Mouse (Mus musculus) gastrocnemius, adult 2 months (tissue): ENCODE data around the gene Barx2. TPM values are rescaled to one million over a fixed set of nuclear protein-coding genes. Genes with fewer than 3 reads are reported as not detected.
"Not testable (repeated sequence)": the region's sequence is repeated elsewhere in the genome, so short reads cannot be mapped to it uniquely, and the experiment has no call there.

Experiments
- DNase-seq: peaks from one replicate; pipeline ENCODE4 v3.0.0; 2022
- H3K27ac ChIP-seq: fragments of 200-600 bp; 2 replicates; pipeline ENCODE4 v1.8.1; 2022; ENCODE audit warnings: mild to moderate bottlenecking
- H3K4me3 ChIP-seq: fragments of 200-600 bp; 2 replicates; pipeline ENCODE4 v1.8.1; 2022; ENCODE audit warnings: mild to moderate bottlenecking, moderate library complexity
- CTCF ChIP-seq: fragments of 200-600 bp; IDR thresholded peaks from 2 replicates; pipeline ENCODE4 v1.8.1; 2022; ENCODE audit warnings: antibody characterized with exemption, mild to moderate bottlenecking, moderate library complexity
- intact Hi-C: fragments of 180-260 bp; cut with DNase I; formaldehyde crosslinking; loops from one replicate; pipeline ENCODE4 v1.15.1; 2025
- long read RNA-seq, 2 experiments: library from polyadenylated mRNA; stranded (forward); transcript quantifications; one replicate each; pipeline ENCODE4 v2.0.0; 2021
- total RNA-seq, 2 experiments: library from RNA; stranded (reverse); gene quantifications; 2 replicates each; pipeline ENCODE4 v1.2.3; 2021

Gene Barx2
- total RNA-seq = 10 to 100 TPM; 13.7 to 35.5 TPM
- long read RNA-seq, experiment 1, transcript Barx2-201 (4 exons, 1,968 nt) = major isoform, 10 of 11 reads
- long read RNA-seq, experiment 1, partial matches to known transcripts = 1 of 11 reads
- long read RNA-seq, experiment 1, other reads (novel, unspliced or antisense) = 0 of 11 reads
- long read RNA-seq, experiment 2, transcript Barx2-201 (4 exons, 1,968 nt) = major isoform, 7 of 8 reads
- long read RNA-seq, experiment 2, partial matches to known transcripts = 0 of 8 reads
- long read RNA-seq, experiment 2, other reads (novel, unspliced or antisense) = 1 of 8 reads

- intact Hi-C loops = no loop called here
- peak; percentile 67 for TF ChIP-seq CTCF
- H3K4me3 ChIP-seq = peak within 1 kb of the TSS; percentile 74
- H3K27ac ChIP-seq = peak within 1 kb of the TSS; percentile 74
- DNase-seq = peak; percentile 76
Measured at GRCm38 (mm10) chr9:31912921-31913738, at the start of gene Barx2. Gene Barx2 (minus strand): TSS chr9:31913462.

DNA sequence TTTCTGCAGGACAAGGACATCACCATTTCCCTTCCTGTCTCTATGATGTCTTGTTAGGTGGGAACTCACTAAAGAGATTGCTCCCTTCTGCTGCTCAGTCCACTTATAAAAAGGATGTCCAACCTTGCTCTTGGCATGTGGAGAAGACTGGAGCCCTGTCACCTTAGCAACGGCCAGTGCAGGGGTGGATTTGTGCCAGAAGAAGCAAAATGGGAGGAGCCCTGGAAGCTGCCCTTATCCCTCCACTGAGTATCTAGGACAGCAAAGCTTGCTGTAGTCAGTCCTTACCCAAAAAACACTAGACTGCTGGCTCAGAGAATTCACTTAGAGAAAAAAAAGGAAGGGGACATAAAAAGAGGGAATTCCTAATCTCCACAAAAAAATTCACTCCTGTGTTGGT lies 49.0 kb upstream of the Barx2 start:
- DNase-seq = no peak
- no peak overlapping the region for H3K4me3 ChIP-seq
- no peak for TF ChIP-seq CTCF
- H3K27ac ChIP-seq = no peak overlapping the region
- intact Hi-C loops = no loop called here

- H3K27ac ChIP-seq = no peak overlapping the region
- no peak for DNase-seq
- H3K4me3 ChIP-seq = no peak overlapping the region
- no peak for TF ChIP-seq CTCF
- intact Hi-C loops = no loop called here
Measured at GRCm38 (mm10) chr9:31960488-31960887, 47.2 kb upstream of the Barx2 start.

GRCm38 (mm10) chr9:31958120-31958519 lies 44.9 kb upstream of the Barx2 start:
- TF ChIP-seq CTCF = no peak
- no peak overlapping the region for H3K27ac ChIP-seq
- intact Hi-C loops = no loop called here
- no peak overlapping the region for H3K4me3 ChIP-seq
- no peak for DNase-seq

GRCm38 (mm10) chr9:31950506-31950905 lies 37.2 kb upstream of the Barx2 start:
- DNase-seq = no peak
- Histone ChIP-seq H3K4me3 (no peak overlapping the region), H3K27ac (no peak overlapping the region)
- intact Hi-C loops = no loop called here
- TF ChIP-seq CTCF = no peak

DNA sequence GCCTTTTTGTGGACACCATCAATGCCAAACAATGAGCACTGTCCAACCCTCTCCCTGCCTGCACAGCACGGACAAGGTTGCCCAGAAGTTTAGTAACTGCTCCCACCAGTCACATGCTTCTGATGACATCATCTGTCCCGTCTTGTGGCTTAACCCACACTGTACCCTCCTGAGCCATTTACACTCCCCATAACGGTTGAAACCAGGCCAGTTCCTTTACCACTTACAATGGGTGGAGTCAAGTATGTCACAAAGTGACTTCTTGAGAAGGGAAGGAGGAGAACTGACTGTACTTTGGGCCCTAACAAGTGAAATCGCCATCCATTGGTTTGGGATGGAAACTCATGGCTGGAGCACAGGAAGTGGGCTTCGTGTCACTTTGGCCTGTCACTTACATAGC lies 35.8 kb upstream of the Barx2 start:
- intact Hi-C loops = no loop called here
- no peak for TF ChIP-seq CTCF
- no peak for DNase-seq
- H3K27ac ChIP-seq = no peak overlapping the region
- H3K4me3 ChIP-seq = no peak overlapping the region

DNA sequence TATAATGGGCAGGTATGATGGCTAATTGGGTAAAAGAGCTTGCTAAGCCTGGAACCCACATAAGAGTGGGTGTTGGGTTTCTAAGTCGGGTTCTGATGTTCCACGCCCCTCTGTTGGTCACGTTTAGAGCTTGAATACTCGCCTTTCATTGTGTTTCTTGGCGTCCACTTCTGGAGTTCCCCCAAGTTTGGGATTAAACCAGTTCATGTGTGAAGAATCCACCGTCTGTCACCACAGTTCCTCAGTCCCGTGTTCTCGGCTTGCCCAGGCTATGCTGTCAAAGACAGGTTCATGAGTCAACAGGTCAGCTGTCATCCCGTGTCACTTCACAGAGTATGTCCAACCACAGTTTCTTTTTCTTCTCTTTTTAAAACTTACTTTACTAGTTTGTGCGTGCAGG lies 33.8 kb upstream of the Barx2 start:
- TF ChIP-seq CTCF = no peak
- Histone ChIP-seq H3K4me3 (no peak overlapping the region), H3K27ac (no peak overlapping the region)
- DNase-seq = no peak
- intact Hi-C loops = loop anchor here (1.0 kb wide), 1 partner anchor 212 kb away; no protein-coding TSS in a partner anchor

DNA sequence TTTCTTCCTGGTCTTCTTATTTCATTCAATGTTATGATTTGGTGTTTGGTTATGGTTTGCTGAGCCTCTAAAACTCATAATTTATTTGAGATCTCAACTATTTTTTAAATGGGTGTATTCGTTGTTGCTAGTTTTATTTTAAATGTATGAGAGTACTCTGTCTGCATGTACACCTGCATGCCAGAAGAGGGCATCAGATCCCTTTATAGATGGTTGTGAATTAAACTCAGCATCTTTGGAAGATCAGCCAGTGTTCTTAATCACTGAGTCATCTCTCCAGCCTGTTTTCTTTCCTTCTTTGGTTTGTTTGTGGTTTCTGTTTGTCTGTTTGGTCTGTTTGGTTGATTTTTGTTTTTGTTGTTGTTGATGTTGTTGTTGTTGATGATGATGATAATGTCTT lies 29.1 kb upstream of the Barx2 start:
- no peak for DNase-seq
- intact Hi-C loops = loop anchor here (2.0 kb wide), 1 partner anchor 216 kb away; no protein-coding TSS in a partner anchor
- TF ChIP-seq CTCF = peak; percentile 61

DNA sequence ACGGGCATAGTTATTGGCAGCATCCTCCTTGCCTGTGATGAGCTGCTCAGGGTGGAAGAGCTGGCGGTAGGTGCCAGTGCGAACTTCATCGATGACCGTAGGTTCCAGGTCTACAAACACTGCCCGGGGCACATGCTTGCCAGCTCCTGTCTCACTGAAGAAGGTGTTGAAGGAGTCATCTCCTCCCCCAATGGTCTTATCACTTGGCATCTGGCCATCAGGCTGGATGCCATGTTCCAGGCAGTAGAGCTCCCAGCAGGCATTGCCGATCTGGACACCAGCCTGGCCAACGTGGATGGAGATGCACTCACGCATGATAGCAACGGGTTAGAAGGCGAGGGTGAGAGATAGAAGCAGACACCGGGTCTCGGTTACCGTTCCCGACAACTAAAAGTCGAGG lies 23.2 kb upstream of the Barx2 start:
- intact Hi-C loops, DNase-seq, H3K27ac ChIP-seq, H3K4me3 ChIP-seq: not testable (repeated sequence)

More for the DNA sequence above, 29.1 kb upstream of the Barx2 start:
- no peak overlapping the region for H3K4me3 ChIP-seq
- H3K27ac ChIP-seq = no peak overlapping the region

DNA sequence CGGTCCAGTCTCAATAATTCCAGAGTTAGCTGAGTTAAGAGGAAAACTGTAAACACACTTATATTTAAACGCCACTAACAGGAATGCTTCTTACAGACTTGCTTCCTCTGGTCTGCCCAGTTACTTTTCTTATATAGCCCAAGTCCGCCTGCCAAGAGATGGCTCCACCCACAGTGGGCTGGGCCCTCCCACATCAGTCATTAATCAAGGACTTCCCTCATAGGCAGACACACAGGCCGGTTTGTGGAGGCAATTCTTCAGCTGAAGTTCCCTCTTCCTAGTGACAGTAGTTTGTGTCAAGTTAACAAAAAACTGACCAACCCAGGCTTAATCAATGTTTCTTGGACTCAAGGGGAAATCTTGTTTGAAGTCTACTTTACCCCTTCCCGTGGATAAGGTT lies 18.4 kb upstream of the Barx2 start:
- DNase-seq = no peak
- no peak overlapping the region for H3K4me3 ChIP-seq
- intact Hi-C loops = no loop called here
- H3K27ac ChIP-seq = no peak overlapping the region
- no peak for TF ChIP-seq CTCF

DNA sequence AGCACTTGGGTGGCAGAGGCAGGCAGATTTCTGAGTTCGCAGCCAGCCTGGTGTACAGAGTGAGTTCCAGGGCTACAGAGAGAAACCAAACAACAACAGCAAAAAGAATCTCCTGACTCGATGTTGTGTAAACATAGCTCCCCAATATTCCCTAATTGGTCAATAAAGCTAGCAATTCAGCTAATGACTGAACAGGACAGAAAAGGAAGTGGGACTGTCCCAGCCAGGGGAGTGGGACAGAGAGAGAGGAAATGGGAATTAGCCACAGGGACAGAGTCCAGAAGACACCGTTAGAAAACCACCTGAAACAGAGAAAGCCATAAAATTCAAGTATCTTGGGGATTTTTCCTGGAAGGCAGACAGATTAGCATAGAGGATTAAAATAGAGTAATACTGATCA lies 18.0 kb upstream of the Barx2 start:
- intact Hi-C loops = no loop called here
- Histone ChIP-seq H3K27ac (no peak overlapping the region), H3K4me3 (no peak overlapping the region)
- no peak for DNase-seq
- TF ChIP-seq CTCF = no peak

DNA sequence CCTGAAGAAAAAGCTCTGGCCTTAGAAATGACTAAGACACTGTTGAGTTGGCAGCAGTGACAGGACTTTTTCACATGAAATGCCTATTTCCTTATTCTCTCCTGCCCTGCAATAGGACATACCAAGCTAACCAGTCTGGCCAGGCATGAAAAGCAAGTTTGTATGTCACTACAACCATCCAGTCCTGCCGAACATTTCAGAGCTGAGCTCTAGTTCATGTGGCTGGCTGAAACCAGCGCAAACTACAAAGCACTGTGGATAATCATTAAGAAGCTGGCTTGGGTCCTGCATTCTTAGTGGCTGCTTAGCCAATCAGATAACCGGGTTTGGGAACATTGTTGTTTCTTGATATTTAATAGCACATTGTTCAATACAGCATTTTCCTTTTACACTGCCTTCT lies 13.5 kb upstream of the Barx2 start:
- no peak for TF ChIP-seq CTCF
- no peak overlapping the region for H3K4me3 ChIP-seq
- DNase-seq = no peak
- H3K27ac ChIP-seq = no peak overlapping the region
- intact Hi-C loops = loop anchor here (1.0 kb wide), 2 partner anchors 349 to 367 kb away; no protein-coding TSS in a partner anchor
